Mouse (Mus musculus) MEL (cell line): Measurements from ENCODE around the gene Klhl30. TPM values are rescaled to one million over a fixed set of nuclear protein-coding genes. Genes with fewer than 3 reads are reported as not detected.

ENCODE experiments used
- DNase-seq: peaks from one replicate; pipeline ENCODE4 v3.0.0; 2011; ENCODE audit warnings: low read depth, low spot score
- H3K27ac ChIP-seq: 2 replicates; pipeline ENCODE4 v1.5.1; 2012; ENCODE audit warnings: low read depth, mild to moderate bottlenecking, control low read depth, low read length, moderate library complexity; ENCODE audit not compliant: control insufficient read depth
- H3K27me3 ChIP-seq, 2 experiments: fragments of 150-350 bp in 1 of 2; sonication (generic) in 1 of 2; 2 replicates each; pipeline ENCODE4 v1.6.1; 2012; ENCODE audit warnings: low read length in 2 of 2, mild to moderate bottlenecking in 2 of 2, improper control_type of control experiment in 1 of 2, moderate library complexity in 1 of 2; ENCODE audit not compliant: insufficient read depth in 2 of 2, control insufficient read depth in 1 of 2
- H3K36me3 ChIP-seq, 2 experiments: 2 replicates each; pipeline ENCODE4 v1.6.1; 2012 to 2014; ENCODE audit warnings: low read length in 2 of 2, improper control_type of control experiment in 1 of 2, inconsistent platforms in 1 of 2, mild to moderate bottlenecking in 1 of 2; ENCODE audit not compliant: insufficient read depth in 2 of 2, control insufficient read depth in 1 of 2
- H3K4me1 ChIP-seq, 2 experiments: fragments of 150-350 bp in 1 of 2; sonication (generic) in 1 of 2; 2 replicates each; pipeline ENCODE4 v1.6.1; 2012; ENCODE audit warnings: low read length in 2 of 2, improper control_type of control experiment in 1 of 2, mild to moderate bottlenecking in 1 of 2; ENCODE audit not compliant: insufficient read depth in 2 of 2, control insufficient read depth in 1 of 2
- H3K4me3 ChIP-seq, 2 experiments: fragments of 150-350 bp in 1 of 2; sonication (generic) in 1 of 2; 2 replicates each; pipeline ENCODE4 v1.5.1; 2012; ENCODE audit warnings: low read depth in 2 of 2, low read length in 2 of 2, mild to moderate bottlenecking in 2 of 2, moderate library complexity in 2 of 2, control low read depth in 1 of 2, improper control_type of control experiment in 1 of 2; ENCODE audit not compliant: control insufficient read depth in 1 of 2, insufficient read depth in 1 of 2
- H3K79me2 ChIP-seq: 2 replicates; pipeline ENCODE4 v1.6.1; 2012; ENCODE audit warnings: mild to moderate bottlenecking, low read length, moderate library complexity; ENCODE audit not compliant: control insufficient read depth, poor library complexity, insufficient read depth
- H3K9ac ChIP-seq: 2 replicates; pipeline ENCODE4 v1.6.1; 2012; ENCODE audit warnings: low read depth, mild to moderate bottlenecking, control low read depth, low read length, moderate library complexity; ENCODE audit not compliant: control insufficient read depth, poor library complexity, severe bottlenecking
- H3K9me3 ChIP-seq: fragments of 150-350 bp; sonication (generic); replicated peaks from 2 replicates; pipeline ENCODE4 v1.6.1; 2012; ENCODE audit warnings: mild to moderate bottlenecking, low read length, improper control_type of control experiment, moderate library complexity; ENCODE audit not compliant: insufficient read depth
- CHD1 ChIP-seq: IDR thresholded peaks from 2 replicates; pipeline ENCODE4 v1.6.1; 2012; ENCODE audit warnings: low read depth, mild to moderate bottlenecking, inconsistent platforms, low read length, improper control_type of control experiment
- CTCF ChIP-seq, 3 experiments: IDR thresholded peaks in 2 of 3; conservative IDR thresholded peaks in 1 of 3; 2 replicates each; pipeline ENCODE4 v1.5.1; 2011 to 2012; ENCODE audit warnings: low read length in 3 of 3, low read depth in 2 of 3, mild to moderate bottlenecking in 2 of 3, improper control_type of control experiment in 1 of 3, inconsistent platforms in 1 of 3, mixed read lengths in 1 of 3, moderate library complexity in 1 of 3; ENCODE audit not compliant: control insufficient read depth in 1 of 3, insufficient read depth in 1 of 3, poor library complexity in 1 of 3, severe bottlenecking in 1 of 3
- E2F4 ChIP-seq: IDR thresholded peaks from 2 replicates; pipeline ENCODE4 v1.6.1; 2011; ENCODE audit warnings: low read depth, low read length, improper control_type of control experiment, borderline replicate concordance
- ELF1 ChIP-seq: IDR thresholded peaks from 2 replicates; pipeline ENCODE4 v1.6.1; 2014; ENCODE audit warnings: low read depth, mild to moderate bottlenecking, inconsistent platforms, low read length, improper control_type of control experiment, moderate library complexity
- EP300 ChIP-seq, 2 experiments: IDR thresholded peaks; 2 replicates each; pipeline ENCODE4 v1.6.1; 2011; ENCODE audit warnings: improper control_type of control experiment in 2 of 2, low read length in 2 of 2, low read depth in 1 of 2, mild to moderate bottlenecking in 1 of 2
- KAT2A ChIP-seq: conservative IDR thresholded peaks from 2 replicates; pipeline ENCODE4 v1.6.1; 2012; ENCODE audit warnings: low read depth, low read length, improper control_type of control experiment, inconsistent platforms
- MAX ChIP-seq: IDR thresholded peaks from 2 replicates; pipeline ENCODE4 v1.6.1; 2011; ENCODE audit warnings: low read length, improper control_type of control experiment
- MEF2A ChIP-seq: IDR thresholded peaks from 2 replicates; pipeline ENCODE4 v1.6.1; 2014; ENCODE audit warnings: low read depth, mild to moderate bottlenecking, inconsistent platforms, low read length, improper control_type of control experiment; ENCODE audit not compliant: poor library complexity, insufficient replicate concordance, severe bottlenecking; ENCODE audit errors: extremely low read depth
- MXI1 ChIP-seq: IDR thresholded peaks from 2 replicates; pipeline ENCODE4 v1.6.1; 2011; ENCODE audit warnings: mild to moderate bottlenecking, low read depth, low read length, improper control_type of control experiment
- MYB ChIP-seq: IDR thresholded peaks from 2 replicates; pipeline ENCODE4 v1.6.1; 2011; ENCODE audit warnings: mild to moderate bottlenecking, low read depth, low read length, improper control_type of control experiment
- NELFE ChIP-seq: IDR thresholded peaks from 2 replicates; pipeline ENCODE4 v1.6.1; 2011; ENCODE audit warnings: low read depth, low read length, improper control_type of control experiment
- NRF1 ChIP-seq: IDR thresholded peaks from 2 replicates; pipeline ENCODE4 v1.6.1; 2014; ENCODE audit warnings: low read depth, mild to moderate bottlenecking, inconsistent platforms, low read length, improper control_type of control experiment, moderate library complexity; ENCODE audit not compliant: poor library complexity, insufficient read depth, severe bottlenecking
- POLR2A ChIP-seq, 2 experiments: IDR thresholded peaks; 2 replicates each; pipeline ENCODE4 v1.6.1; 2011 to 2012; ENCODE audit warnings: low read length in 2 of 2, mild to moderate bottlenecking in 2 of 2, control low read depth in 1 of 2, improper control_type of control experiment in 1 of 2, low read depth in 1 of 2, moderate library complexity in 1 of 2; ENCODE audit not compliant: control insufficient read depth in 1 of 2, insufficient read depth in 1 of 2, poor library complexity in 1 of 2
- RAD21 ChIP-seq: IDR thresholded peaks from 2 replicates; pipeline ENCODE4 v1.6.1; 2011; ENCODE audit warnings: mild to moderate bottlenecking, low read depth, low read length, improper control_type of control experiment
- RCOR1 ChIP-seq: IDR thresholded peaks from 2 replicates; pipeline ENCODE4 v1.6.1; 2012; ENCODE audit warnings: low read depth, mild to moderate bottlenecking, inconsistent platforms, low read length, improper control_type of control experiment
- SIN3A ChIP-seq: IDR thresholded peaks from 2 replicates; pipeline ENCODE4 v1.6.1; 2012; ENCODE audit warnings: low read length, improper control_type of control experiment, inconsistent platforms
- SMC3 ChIP-seq: IDR thresholded peaks from 2 replicates; pipeline ENCODE4 v1.6.1; 2011; ENCODE audit warnings: low read depth, low read length, improper control_type of control experiment
- TBP ChIP-seq: IDR thresholded peaks from 2 replicates; pipeline ENCODE4 v1.8.0; 2011; ENCODE audit warnings: low read depth, low read length, improper control_type of control experiment
- TCF12 ChIP-seq: IDR thresholded peaks from 2 replicates; pipeline ENCODE4 v1.6.1; 2014; ENCODE audit warnings: low read depth, mild to moderate bottlenecking, inconsistent platforms, low read length, improper control_type of control experiment, moderate library complexity
- UBTF ChIP-seq: IDR thresholded peaks from 2 replicates; pipeline ENCODE4 v1.6.1; 2012; ENCODE audit warnings: low read depth, mild to moderate bottlenecking, inconsistent platforms, low read length, improper control_type of control experiment, moderate library complexity, borderline replicate concordance; ENCODE audit not compliant: insufficient read depth
- USF2 ChIP-seq, 2 experiments: IDR thresholded peaks; 2 replicates each; pipeline ENCODE4 v1.6.1; 2011 to 2012; ENCODE audit warnings: improper control_type of control experiment in 2 of 2, low read length in 2 of 2, borderline replicate concordance in 1 of 2, inconsistent platforms in 1 of 2, low read depth in 1 of 2, mild to moderate bottlenecking in 1 of 2; ENCODE audit not compliant: insufficient read depth in 1 of 2
- polyA plus RNA-seq, 2 experiments: library from polyadenylated mRNA; stranded (reverse) in 1 of 2; unstranded in 1 of 2; fragments of >175 nt in 1 of 2; fragments of >200 nt in 1 of 2; gene quantifications; 2 replicates each; pipeline versions ENCODE4 v1.2.1 to v1.2.4; 2012; ENCODE audit warnings: low replicate concordance in 2 of 2, low read depth in 1 of 2; ENCODE audit not compliant: insufficient read length in 2 of 2, insufficient read depth in 1 of 2, missing spikeins in 1 of 2
- total RNA-seq: library from RNA; depleted of rRNA; stranded (reverse); fragments of 300-350 nt; gene quantifications from 2 replicates; pipeline ENCODE4 v1.2.3, GENCODE M21; 2012

The Klhl30 gene
- total and polyA plus RNA-seq, 3 experiments: not detected

DNA sequence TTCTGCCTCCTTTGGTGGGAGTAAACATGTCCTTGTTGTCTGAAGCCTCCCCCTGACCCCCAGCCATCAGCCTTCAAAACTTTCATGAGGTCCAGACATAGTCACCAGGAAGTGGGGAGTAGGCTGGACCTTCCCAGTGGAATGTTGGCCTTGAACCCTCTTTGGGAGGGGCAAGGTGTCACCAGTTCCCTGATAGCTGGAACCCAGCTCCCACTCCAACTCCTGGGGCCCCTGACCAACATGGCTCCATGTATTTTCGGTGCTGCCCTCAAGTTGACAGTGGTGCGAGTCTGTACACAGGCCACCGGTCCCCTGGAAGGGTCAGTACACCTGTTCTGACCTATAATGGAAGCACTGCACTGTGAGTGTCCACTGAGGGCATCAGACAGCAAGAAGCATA is 16.5 kb downstream of the Klhl30 start:
- no peaks in the 10 kb centered on the region for H3K9me3 ChIP-seq

DNA sequence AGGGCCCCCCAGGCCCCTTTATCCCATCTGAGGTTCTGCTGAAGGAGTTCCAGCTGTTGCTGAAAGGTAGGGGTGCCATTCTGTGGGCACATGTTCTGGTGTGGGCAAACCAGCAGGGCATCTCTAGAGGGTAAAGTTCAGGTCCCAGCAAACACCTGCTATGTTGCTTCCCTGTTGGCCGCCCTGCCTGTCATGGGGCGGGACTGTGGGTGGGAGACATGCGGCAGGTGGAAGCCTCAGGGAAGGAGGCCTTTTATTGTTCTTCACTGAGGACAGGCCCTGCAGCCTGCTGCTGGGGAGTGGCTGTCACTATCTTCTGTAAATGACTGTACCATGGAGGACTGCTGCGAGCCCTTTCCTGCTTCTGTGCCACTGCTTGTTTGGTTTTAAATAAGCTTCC is 18.6 kb downstream of the Klhl30 start:
- DNase-seq: no peak
- Histone ChIP-seq H3K79me2 (peaks cover 4% of the 10 kb centered on the region), H3K36me3 (peaks cover 0 to 6% of the 10 kb centered on the region in 2 experiments; a peak in 1 of 4 replicates), H3K27ac (no peak overlapping the region), H3K27me3 (no peaks in the 10 kb centered on the region), H3K9ac (no peak overlapping the region), H3K4me3 (no peak overlapping the region), H3K9me3 (no peaks in the 10 kb centered on the region)
- TF ChIP-seq TBP: no peak
- no peak for TF ChIP-seq SMC3
- no peak for TF ChIP-seq NELFE
- TF ChIP-seq EP300 (IDR thresholded peaks at IDR 0.05; ENCODE audit: low read depth in 1 of 2, low read length in 2 of 2): no peak
- TF ChIP-seq CHD1: no peak
- no peak for TF ChIP-seq TCF12
- TF ChIP-seq, all 39 proteins: peak for 0
- peaks cover 0 to 13% of the 10 kb centered on the region in 2 experiments; a peak in 2 of 4 replicates for H3K4me1 ChIP-seq

More for the DNA sequence above, 16.5 kb downstream of the Klhl30 start:
- peaks cover 4% of the 10 kb centered on the region for H3K79me2 ChIP-seq
- 0 out of 4 replicates have a peak, but pooled peaks cover 0 to 2% of the 10 kb centered on the region in 2 experiments for H3K36me3 ChIP-seq
- DNase-seq: no peak
- H3K4me3 ChIP-seq: peak overlapping the region in 1 of 2 experiments; percentile 70; a peak in 1 of 4 replicates
- no peak for TF ChIP-seq UBTF
- TF ChIP-seq RAD21: no peak
- TF ChIP-seq MAX: no peak
- no peak for TF ChIP-seq ELF1
- no peak for TF ChIP-seq CTCF (IDR thresholded peaks at IDR 0.05 in 2 of 3, conservative IDR thresholded peaks at IDR 0.05 in 1 of 3; ENCODE audit: control insufficient read depth in 1 of 3, insufficient read depth in 1 of 3, low read depth in 2 of 3, low read length in 3 of 3, poor library complexity in 1 of 3, severe bottlenecking in 1 of 3)
- no peak for TF ChIP-seq MYB
- TF ChIP-seq KAT2A: no peak
- TF ChIP-seq NRF1: no peak
- TF ChIP-seq RCOR1: no peak
- TF ChIP-seq POLR2A (IDR thresholded peaks at IDR 0.05; ENCODE audit: control insufficient read depth in 1 of 2, insufficient read depth in 1 of 2, low read depth in 1 of 2, low read length in 2 of 2, poor library complexity in 1 of 2): no peak
- no peak for TF ChIP-seq SIN3A
- TF ChIP-seq MXI1: no peak
- no peak for TF ChIP-seq E2F4
- no peak for TF ChIP-seq USF2 (IDR thresholded peaks at IDR 0.05; ENCODE audit: borderline replicate concordance in 1 of 2, insufficient read depth in 1 of 2, low read depth in 1 of 2, low read length in 2 of 2)
- no peak for TF ChIP-seq MEF2A
- peaks cover 0 to 8% of the 10 kb centered on the region in 2 experiments; a peak in 2 of 4 replicates for H3K4me1 ChIP-seq
- no peaks in the 10 kb centered on the region for H3K27me3 ChIP-seq
- no peak overlapping the region for H3K9ac ChIP-seq
- no peak overlapping the region for H3K27ac ChIP-seq
